Mouse (Mus musculus): ENCODE results near the gene Ppp1r12a.

The Ppp1r12a gene

GRCm38 (mm10) chr10:108292651-108293050, 130.7 kb downstream of the Ppp1r12a start:
- no peak for DNase-seq

GRCm38 (mm10) chr10:108293620-108294195, 131.7 kb downstream of the Ppp1r12a start:
- no peak for DNase-seq

- no peak for DNase-seq
These were observed 132.8 kb downstream of the Ppp1r12a start for GRCm38 (mm10) chr10:108294766-108295165.

GRCm38 (mm10) chr10:108296446-108296845, 134.5 kb downstream of the Ppp1r12a start:
- DNase-seq: no peak

GRCm38 (mm10) chr10:108298261-108298660, 136.3 kb downstream of the Ppp1r12a start:
- DNase-seq: no peak

- DNase-seq: peak; percentile 25
These were observed 137.0 kb downstream of the Ppp1r12a start for GRCm38 (mm10) chr10:108298841-108299545.

GRCm38 (mm10) chr10:108299828-108300227, 137.8 kb downstream of the Ppp1r12a start:
- no peak for DNase-seq

- DNase-seq: peak; percentile 93
These were observed 138.8 kb downstream of the Ppp1r12a start for GRCm38 (mm10) chr10:108300843-108301242.

- peak; percentile 30 for DNase-seq
These were observed 145.8 kb downstream of the Ppp1r12a start for GRCm38 (mm10) chr10:108307772-108308171.

- no peak for DNase-seq
These were observed 148.2 kb downstream of the Ppp1r12a start for GRCm38 (mm10) chr10:108310195-108310594.

- DNase-seq: no peak
These were observed 149.4 kb downstream of the Ppp1r12a start for GRCm38 (mm10) chr10:108311396-108311795.

GRCm38 (mm10) chr10:108313845-108314244, 151.9 kb downstream of the Ppp1r12a start:
- DNase-seq: no peak

GRCm38 (mm10) chr10:108314396-108314795, 152.4 kb downstream of the Ppp1r12a start:
- no peak for DNase-seq

GRCm38 (mm10) chr10:108315236-108315635, 153.2 kb downstream of the Ppp1r12a start:
- no peak for DNase-seq

- no peak for DNase-seq
These were observed 166.4 kb downstream of the Ppp1r12a start for GRCm38 (mm10) chr10:108328356-108328755.

- no peak for DNase-seq
These were observed 167.0 kb downstream of the Ppp1r12a start for GRCm38 (mm10) chr10:108328983-108329382.

GRCm38 (mm10) chr10:108329771-108330170, 167.8 kb downstream of the Ppp1r12a start:
- no peak for DNase-seq

GRCm38 (mm10) chr10:108330964-108331363, 169.0 kb downstream of the Ppp1r12a start:
- no peak for DNase-seq

GRCm38 (mm10) chr10:108331784-108332561, 170.0 kb downstream of the Ppp1r12a start, which contains the start of gene Pawr:
Gene Pawr (plus strand): TSS chr10:108332121.
- DNase-seq: peak; percentile 96

GRCm38 (mm10) chr10:108332571-108333541, 170.9 kb downstream of the Ppp1r12a start:
- DNase-seq: peak; percentile 84

- peak; percentile 33 for DNase-seq
These were observed 171.6 kb downstream of the Ppp1r12a start for GRCm38 (mm10) chr10:108333642-108334041.
